In the genomic region with DNA sequence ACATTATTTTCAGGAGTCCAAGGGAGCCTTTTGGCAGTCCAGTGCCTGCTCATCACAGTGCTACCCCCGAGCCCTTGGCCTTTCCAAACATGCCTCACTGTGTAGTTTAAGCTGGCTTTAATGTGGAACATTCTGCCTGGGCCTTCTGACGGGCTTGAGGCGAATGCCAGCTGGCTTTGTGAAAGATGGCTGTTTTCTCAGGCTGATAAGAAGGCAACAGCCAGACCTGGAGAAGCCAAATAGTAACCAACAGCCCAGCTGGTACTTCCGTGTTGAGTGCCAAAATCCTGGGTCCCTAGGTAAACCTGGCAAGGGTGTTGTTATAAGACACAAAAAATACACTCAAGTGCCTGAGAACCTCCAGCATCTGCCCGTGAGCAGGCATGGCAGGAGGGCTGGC, we compare ENCODE assay signal across 13 mouse cellular contexts. TPM values are rescaled to one million over a fixed set of nuclear protein-coding genes. Genes with fewer than 3 reads are reported as not detected.
A peak's percentile ranks its signal among the peaks of the same experiment; 100 is the strongest.
DNase-seq lines count a peak whose midpoint lies in the region; ATAC-seq and TF ChIP-seq lines count a peak whose summit lies in the region.
"Had no signal": no experiment of that assay in that cellular context is flagged by ENCODE, and none has a peak within 500 bp of the region (broad histone marks: within the 10 kb centered on the region; RNA-seq: fewer than 3 reads in every experiment).

No protein-coding gene starts in this region.

- DNase-seq in cerebellum, postnatal 4 days (ENCODE audit: low spot score in 2 of 2) = no peak
- DNase-seq in layer of hippocampus, adult 2 months (ENCODE audit: low spot score in 2 of 2) = no peak
- no peak for DNase-seq in layer of hippocampus, adult 8-10 months (ENCODE audit: low spot score in 2 of 2)
- peak; percentile 83 for DNase-seq in cerebellum, adult 9-11 months
- no peak for DNase-seq in thymus, adult 2 months
- DNase-seq in right cerebral cortex, postnatal 14 days = no peak
- DNase-seq: gastrocnemius, postnatal 14 days; lung, postnatal 10 days; right cerebral cortex, adult 18-20 months had no signal

- H3K4me3 ChIP-seq in layer of hippocampus, adult 2 months = no peak overlapping the region
- H3K4me3 ChIP-seq in thymus, adult 2 months (ENCODE audit: control insufficient read depth, insufficient read depth, low read length) = no peak overlapping the region
- H3K4me3 ChIP-seq: embryonic facial prominence, embryonic 15.5 days had no signal

- no peak for TF ChIP-seq CTCF in layer of hippocampus, adult 2 months (conservative IDR thresholded peaks at IDR 0.05)
- TF ChIP-seq CTCF in thymus, adult 2 months (IDR thresholded peaks at IDR 0.05; ENCODE audit: borderline replicate concordance, control insufficient read depth, extremely low read depth, insufficient read depth, low read length, poor library complexity) = no peak

- H3K4me1 ChIP-seq in thymus, adult 2 months (replicated peaks; ENCODE audit: control insufficient read depth, insufficient read depth, low read length) = peaks cover 24% of the 10 kb centered on the region

- no peaks in the 10 kb centered on the region for H3K27me3 ChIP-seq in thymus, adult 2 months (ENCODE audit: control insufficient read depth, insufficient read depth, low read length)
- H3K27me3 ChIP-seq: embryonic facial prominence, embryonic 15.5 days; Patski had no signal

- TF ChIP-seq POLR2A in thymus, adult 2 months (IDR thresholded peaks at IDR 0.05; ENCODE audit: control insufficient read depth, extremely low read depth, insufficient read depth, low read length, poor library complexity) = no peak

- 53% methylated on average over 5 of the region's 5 CpGs for WGBS in thymus, adult 2 months

- H3K27ac ChIP-seq in layer of hippocampus, adult 2 months = peak overlapping the region; percentile 71
- no peak overlapping the region for H3K27ac ChIP-seq in thymus, adult 2 months (ENCODE audit: control insufficient read depth, insufficient read depth, low read length)
- H3K27ac ChIP-seq: embryonic facial prominence, embryonic 15.5 days had no signal

- ATAC-seq in cerebellum, adult (ENCODE audit: insufficient number of reproducible peaks, low FRiP score, low TSS enrichment) = peak; percentile 41; the same call in 1 of the 2 replicates
- ATAC-seq in megakaryocyte-erythroid progenitor cell, adult 5-6 weeks (replicated peaks; ENCODE audit: low FRiP score, low TSS enrichment, poor library complexity, severe bottlenecking) = peak; percentile 57; the same call in 1 of the 2 replicates
- ATAC-seq: Patski had no signal

- peaks cover 12% of the 10 kb centered on the region; the same call in 1 of the 2 replicates for H3K36me3 ChIP-seq in thymus, adult 2 months (ENCODE audit: control insufficient read depth, insufficient read depth, low read length)

RNA-seq across cellular contexts. Expression of a gene that starts 5.3 kb away (rescaled TPM):
- total RNA-seq in layer of hippocampus, adult 2 months (2021) = 100 to 1,000 TPM; 145 to 153 TPM
- total RNA-seq in layer of hippocampus, adult 8-10 months (2022) = 100 to 1,000 TPM; 136 to 163 (median 147) TPM
- total RNA-seq in megakaryocyte-erythroid progenitor cell, adult 5-6 weeks (2014; fragmentation: Nextera tagmentation) = 54.1 and 79.5 TPM in 2 replicates
- total RNA-seq in megakaryocyte-erythroid progenitor cell, adult 5-6 weeks (2017) = 36.6 and 37.8 TPM in 2 replicates
- polyA plus RNA-seq in thymus, adult 2 months (2012; rRNA removed) = 182 and 195 TPM in 2 replicates

RNA-seq across cellular contexts. Expression of a gene that starts 18.3 kb away (rescaled TPM):
- total RNA-seq in layer of hippocampus, adult 2 months (2021) = 10 to 100 TPM; 52.0 to 63.6 TPM
- 10 to 100 TPM; 43.7 to 56.4 (median 51.3) TPM for total RNA-seq in layer of hippocampus, adult 8-10 months (2022)
- 67.0 and 83.2 TPM in 2 replicates for total RNA-seq in megakaryocyte-erythroid progenitor cell, adult 5-6 weeks (2014; fragmentation: Nextera tagmentation)
- 9.9 and 14.0 TPM in 2 replicates for total RNA-seq in megakaryocyte-erythroid progenitor cell, adult 5-6 weeks (2017)
- 121 and 155 TPM in 2 replicates for polyA plus RNA-seq in thymus, adult 2 months (2012; rRNA removed)

RNA-seq across cellular contexts. Expression of a gene that starts 34.7 kb away (rescaled TPM):
- total RNA-seq in layer of hippocampus, adult 2 months (2021) = 10 to 100 TPM; 65.0 to 69.0 TPM
- 10 to 100 TPM; 56.6 to 73.2 (median 69.8) TPM for total RNA-seq in layer of hippocampus, adult 8-10 months (2022)
- 22.8 and 26.4 TPM in 2 replicates for total RNA-seq in megakaryocyte-erythroid progenitor cell, adult 5-6 weeks (2014; fragmentation: Nextera tagmentation)
- total RNA-seq in megakaryocyte-erythroid progenitor cell, adult 5-6 weeks (2017) = 3.0 and 4.5 TPM in 2 replicates
- polyA plus RNA-seq in thymus, adult 2 months (2012; rRNA removed) = 56.4 and 66.9 TPM in 2 replicates

RNA-seq across cellular contexts. Expression of a gene that starts 35.0 kb away (rescaled TPM):
- total RNA-seq in layer of hippocampus, adult 2 months (2021) = 10 to 100 TPM; 10.6 to 16.5 TPM
- total RNA-seq in layer of hippocampus, adult 8-10 months (2022) = 10 to 100 TPM; 13.8 to 18.0 (median 15.0) TPM
- total RNA-seq in megakaryocyte-erythroid progenitor cell, adult 5-6 weeks (2014; fragmentation: Nextera tagmentation) = 22.8 and 29.1 TPM in 2 replicates
- total RNA-seq in megakaryocyte-erythroid progenitor cell, adult 5-6 weeks (2017) = 30.5 and 38.6 TPM in 2 replicates
- 252 and 261 TPM in 2 replicates for polyA plus RNA-seq in thymus, adult 2 months (2012; rRNA removed)

RNA-seq across cellular contexts. Expression of a gene that starts 58.8 kb away (rescaled TPM):
- 10 to 100 TPM; 45.3 to 46.9 TPM for total RNA-seq in layer of hippocampus, adult 2 months (2021)
- total RNA-seq in layer of hippocampus, adult 8-10 months (2022) = 10 to 100 TPM; 41.9 to 50.0 (median 45.1) TPM
- 149 and 158 TPM in 2 replicates for total RNA-seq in megakaryocyte-erythroid progenitor cell, adult 5-6 weeks (2014; fragmentation: Nextera tagmentation)
- 78.4 and 117 TPM in 2 replicates for total RNA-seq in megakaryocyte-erythroid progenitor cell, adult 5-6 weeks (2017)
- 606 and 621 TPM in 2 replicates for polyA plus RNA-seq in thymus, adult 2 months (2012; rRNA removed)
